In genomic region chr15:31280683-31281082, GRCm38 (mm10) we compare ENCODE assay signal across 21 mouse cellular contexts. TPM values are rescaled to one million over a fixed set of nuclear protein-coding genes. Genes with fewer than 3 reads are reported as not detected.
A peak's percentile ranks its signal among the peaks of the same experiment; 100 is the strongest.
DNase-seq lines count a peak whose midpoint lies in the region; ATAC-seq and TF ChIP-seq lines count a peak whose summit lies in the region.
"Had no signal": no experiment of that assay in that cellular context is flagged by ENCODE, and none has a peak within 500 bp of the region (broad histone marks: within the 10 kb centered on the region; RNA-seq: fewer than 3 reads in every experiment).

No protein-coding gene starts in this region.

- intact Hi-C loops in left cerebral cortex, postnatal 36 days (cut with DNase I), result no loop called here

- WGBS in kidney, adult 2 months, result 78% methylated on average over 2 of the region's 2 CpGs
- WGBS in midbrain, embryonic 12.5 days, result 73% methylated on average over 2 of the region's 2 CpGs
- WGBS in midbrain, embryonic 10.5 days, result 78% methylated on average over 2 of the region's 2 CpGs
- WGBS in liver, embryonic 15.5 days (ENCODE audit: insufficient replicate concordance), result 27% methylated on average over 2 of the region's 2 CpGs
- 67% methylated on average over 2 of the region's 2 CpGs for WGBS in forebrain, embryonic 16.5 days

- H3K4me1 ChIP-seq in kidney, adult 2 months (ENCODE audit: control insufficient read depth, insufficient read depth, low read length), result peaks cover 12% of the 10 kb centered on the region
- H3K4me1 ChIP-seq in midbrain, embryonic 12.5 days, result no peaks in the 10 kb centered on the region
- H3K4me1 ChIP-seq in midbrain, embryonic 10.5 days, result 0 out of 2 replicates have a peak, but pooled peaks cover 3% of the 10 kb centered on the region
- peaks cover 12% of the 10 kb centered on the region for H3K4me1 ChIP-seq in liver, embryonic 15.5 days (replicated peaks)
- peaks cover 2% of the 10 kb centered on the region; the same call in 1 of the 2 replicates for H3K4me1 ChIP-seq in forebrain, embryonic 16.5 days (replicated peaks; ENCODE audit: control insufficient read depth, insufficient read depth, low read length)
- H3K4me1 ChIP-seq: embryonic facial prominence, embryonic 12.5 days had no signal

- TF ChIP-seq CTCF in kidney, adult 2 months (conservative IDR thresholded peaks at IDR 0.05; ENCODE audit: insufficient read depth, insufficient read length, low read depth, low read length), result no peak

- 0 out of 2 replicates have a peak, but pooled peaks have one; percentile 28 for ATAC-seq in midbrain, embryonic 12.5 days (ENCODE audit: low FRiP score, low read depth)
- ATAC-seq in liver, embryonic 15.5 days (ENCODE audit: insufficient read depth), result peak; percentile 44; the same call in 1 of the 2 replicates
- no peak for ATAC-seq in forebrain, embryonic 16.5 days
- ATAC-seq: activated CD4-positive, CD25-positive, alpha-beta regulatory T cell, adult 4 months; CD4-positive, CD25-positive, alpha-beta regulatory T cell, adult 4 months; forebrain, postnatal 0 days; Patski had no signal

- DNase-seq in kidney, adult 2 months, result peak; percentile 23
- DNase-seq in kidney, postnatal 14 days, result no peak
- no peak for DNase-seq in midbrain, embryonic 10.5 days (ENCODE audit: low spot score)
- no peak for DNase-seq in left cerebral cortex, postnatal 36 days (ENCODE audit: low spot score in 2 of 2)
- DNase-seq: adrenal gland, postnatal 14 days; cerebellum, adult 11-12 months; cerebellum, adult 9-10 months; cerebellum, postnatal 25 days; forebrain, postnatal 0 days; gastrocnemius, postnatal 14 days; heart, adult 2 months had no signal

- H3K4me2 ChIP-seq in midbrain, embryonic 12.5 days (replicated peaks), result no peak overlapping the region
- no peak overlapping the region for H3K4me2 ChIP-seq in liver, embryonic 15.5 days
- H3K4me2 ChIP-seq in forebrain, embryonic 16.5 days (ENCODE audit: low read length), result no peak overlapping the region
- H3K4me2 ChIP-seq: embryonic facial prominence, embryonic 12.5 days; heart, embryonic 11.5 days had no signal

- no peaks in the 10 kb centered on the region for H3K9me3 ChIP-seq in midbrain, embryonic 12.5 days
- H3K9me3 ChIP-seq in midbrain, embryonic 10.5 days (replicated peaks), result no peaks in the 10 kb centered on the region
- no peaks in the 10 kb centered on the region for H3K9me3 ChIP-seq in liver, embryonic 15.5 days (replicated peaks)
- H3K9me3 ChIP-seq in forebrain, embryonic 16.5 days (ENCODE audit: control insufficient read depth, low read length), result no peaks in the 10 kb centered on the region
- H3K9me3 ChIP-seq: embryonic facial prominence, embryonic 12.5 days; hindbrain, embryonic 10.5 days had no signal

- no peak overlapping the region for H3K4me3 ChIP-seq in kidney, adult 2 months (ENCODE audit: insufficient read depth, low read depth, low read length)
- no peak overlapping the region for H3K4me3 ChIP-seq in midbrain, embryonic 12.5 days
- no peak overlapping the region for H3K4me3 ChIP-seq in midbrain, embryonic 10.5 days
- no peak overlapping the region for H3K4me3 ChIP-seq in liver, embryonic 15.5 days (replicated peaks)
- no peak overlapping the region for H3K4me3 ChIP-seq in forebrain, embryonic 16.5 days (replicated peaks; ENCODE audit: low read length)
- H3K4me3 ChIP-seq: embryonic facial prominence, embryonic 12.5 days; heart, adult 2 months; hindbrain, embryonic 10.5 days had no signal

- no peak overlapping the region for H3K9ac ChIP-seq in midbrain, embryonic 12.5 days (replicated peaks)
- no peak overlapping the region for H3K9ac ChIP-seq in liver, embryonic 15.5 days
- no peak overlapping the region for H3K9ac ChIP-seq in forebrain, embryonic 16.5 days (replicated peaks; ENCODE audit: low read depth, low read length)
- H3K9ac ChIP-seq: embryonic facial prominence, embryonic 12.5 days; forebrain, postnatal 0 days had no signal

- no peaks in the 10 kb centered on the region for H3K27me3 ChIP-seq in kidney, adult 2 months (replicated peaks; ENCODE audit: control insufficient read depth, insufficient read depth, low read length)
- H3K27me3 ChIP-seq in midbrain, embryonic 12.5 days, result no peaks in the 10 kb centered on the region
- H3K27me3 ChIP-seq in midbrain, embryonic 10.5 days (ENCODE audit: low read depth, poor library complexity, severe bottlenecking), result no peaks in the 10 kb centered on the region
- no peaks in the 10 kb centered on the region for H3K27me3 ChIP-seq in liver, embryonic 15.5 days
- no peaks in the 10 kb centered on the region for H3K27me3 ChIP-seq in forebrain, embryonic 16.5 days (replicated peaks; ENCODE audit: control insufficient read depth, insufficient read depth, low read length)
- H3K27me3 ChIP-seq: embryonic facial prominence, embryonic 12.5 days; Patski had no signal

- TF ChIP-seq POLR2A in kidney, adult 2 months (IDR thresholded peaks at IDR 0.05; ENCODE audit: low read depth, low read length), result no peak

- H3K36me3 ChIP-seq in kidney, adult 2 months (ENCODE audit: control insufficient read depth, insufficient read depth, low read length), result no peaks in the 10 kb centered on the region
- no peaks in the 10 kb centered on the region for H3K36me3 ChIP-seq in midbrain, embryonic 12.5 days
- H3K36me3 ChIP-seq in midbrain, embryonic 10.5 days, result no peaks in the 10 kb centered on the region
- H3K36me3 ChIP-seq in liver, embryonic 15.5 days (replicated peaks), result no peaks in the 10 kb centered on the region
- no peaks in the 10 kb centered on the region for H3K36me3 ChIP-seq in forebrain, embryonic 16.5 days (ENCODE audit: control insufficient read depth, insufficient read depth)
- H3K36me3 ChIP-seq: embryonic facial prominence, embryonic 12.5 days; G1E; hindbrain, embryonic 10.5 days had no signal

- no peak overlapping the region for H3K27ac ChIP-seq in kidney, adult 2 months (ENCODE audit: insufficient read depth, low read depth, low read length)
- no peak overlapping the region for H3K27ac ChIP-seq in midbrain, embryonic 12.5 days (replicated peaks)
- no peak overlapping the region for H3K27ac ChIP-seq in midbrain, embryonic 10.5 days (replicated peaks)
- H3K27ac ChIP-seq in liver, embryonic 15.5 days (replicated peaks), result no peak overlapping the region
- no peak overlapping the region for H3K27ac ChIP-seq in forebrain, embryonic 16.5 days (ENCODE audit: low read length)
- H3K27ac ChIP-seq: embryonic facial prominence, embryonic 12.5 days; heart, adult 2 months; hindbrain, embryonic 10.5 days had no signal

RNA-seq across cellular contexts. Expression of gene Dap, which starts 56.6 kb away (rescaled TPM):
- polyA plus RNA-seq in kidney, adult 2 months (2012; rRNA removed), result 72.8 and 96.9 TPM in 2 replicates
- polyA plus RNA-seq in midbrain, embryonic 12.5 days (2016; fragmentation: Nextera tagmentation; extraction: Ambion mirVana), result 34.4 and 42.4 TPM in 2 replicates
- 32.9 and 38.4 TPM in 2 replicates for polyA plus RNA-seq in midbrain, embryonic 10.5 days (2016; fragmentation: Nextera tagmentation; extraction: Ambion mirVana)
- polyA plus RNA-seq in liver, embryonic 15.5 days (2015; fragmentation: Nextera tagmentation; extraction: Ambion mirVana), result 45.0 and 45.7 TPM in 2 replicates
- 1 to 10 TPM; 6.0 to 7.2 TPM for total RNA-seq in left cerebral cortex, postnatal 36 days (2021)
- 18.0 and 20.4 TPM in 2 replicates for polyA plus RNA-seq in forebrain, embryonic 16.5 days (2015; fragmentation: Nextera tagmentation; extraction: Ambion mirVana)
